Mouse (Mus musculus) adipocyte (in vitro differentiated cells): ENCODE measurements around the gene Ccdc13.
A peak's percentile ranks its signal among the peaks of the same experiment; 100 is the strongest.

ENCODE experiments used
- DNase-seq: peaks from one replicate; pipeline ENCODE4 v3.0.0-alpha.2; 2016; ENCODE audit warnings: low spot score

Ccdc13 gene

DNA sequence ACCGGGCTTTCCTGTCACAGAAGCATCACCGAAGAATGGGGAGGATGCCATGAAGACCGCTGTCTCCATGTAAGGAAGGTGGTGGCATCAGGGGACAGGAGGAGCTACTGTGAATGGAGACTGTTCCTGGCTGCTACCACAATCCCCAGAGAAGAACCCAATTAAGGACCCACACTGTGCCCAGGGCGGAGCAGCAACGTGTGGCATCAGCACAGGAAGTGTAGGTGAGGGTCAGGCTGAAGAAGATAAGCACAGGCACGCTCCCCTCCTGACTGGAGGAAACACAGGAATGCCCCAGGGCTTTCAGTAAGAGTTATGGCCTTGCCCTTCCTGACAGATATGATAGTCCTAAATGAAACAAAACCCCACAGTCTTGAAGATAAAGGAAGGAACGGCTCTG is 36.5 kb downstream of the Ccdc13 start:
- no peak for DNase-seq

- peak; percentile 38 for DNase-seq
Measured at GRCm38 (mm10) chr9:121798887-121799520, 40.3 kb downstream of the Ccdc13 start.

DNA sequence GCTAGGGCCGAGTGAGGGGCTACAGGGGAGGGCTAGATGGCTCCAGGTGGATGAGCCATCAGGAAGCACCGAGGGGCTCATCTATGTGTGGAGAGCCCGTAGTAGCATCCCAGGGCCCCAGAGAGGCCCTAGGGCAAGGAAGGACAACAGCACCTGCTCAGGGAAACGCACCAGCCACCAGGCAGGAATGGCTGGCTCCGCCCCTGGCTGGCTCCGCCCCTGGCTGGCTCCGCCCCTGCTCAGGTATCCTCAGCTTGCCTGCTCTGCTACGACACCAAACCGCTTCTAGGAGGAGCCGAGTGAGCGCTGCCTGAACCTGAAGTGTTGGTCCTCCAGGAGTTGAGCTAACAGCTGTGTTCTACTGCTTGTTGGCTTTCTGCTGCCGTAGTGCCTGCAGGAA is 41.5 kb downstream of the Ccdc13 start:
- DNase-seq: no peak

DNA sequence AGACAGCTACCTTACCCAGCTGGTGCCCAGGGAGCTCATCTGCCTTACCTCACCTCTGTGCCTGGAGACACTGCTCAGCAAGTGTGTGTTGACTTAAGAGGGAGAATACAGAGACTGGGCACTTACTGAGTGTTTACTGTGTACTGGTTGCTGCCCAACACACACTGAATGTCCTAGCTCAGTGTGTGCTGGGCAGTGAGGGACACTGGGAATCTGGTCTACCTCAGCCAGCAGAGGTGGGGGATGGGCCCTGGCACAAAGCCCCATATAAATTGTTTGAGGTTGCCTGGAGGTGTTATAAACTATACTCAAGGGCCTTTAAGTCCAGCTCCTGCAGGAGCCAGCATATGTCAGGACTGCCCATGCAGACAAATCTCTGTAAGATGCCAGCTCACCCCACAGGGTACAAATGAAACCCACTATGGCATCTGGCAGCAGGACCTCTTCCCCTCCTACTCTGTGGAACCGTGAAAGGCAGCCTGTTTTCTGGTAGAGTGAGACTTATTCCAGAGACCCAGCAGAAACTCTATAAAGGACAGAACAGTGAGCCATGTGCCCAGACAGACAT is 44.2 kb downstream of the Ccdc13 start:
- peak; percentile 38 for DNase-seq

GRCm38 (mm10) chr9:121791757-121792521 is 47.3 kb downstream of the Ccdc13 start, which contains the start of gene Hhatl:
Gene Hhatl, minus strand, starts transcription at chr9:121792507.
- no peak for DNase-seq

DNA sequence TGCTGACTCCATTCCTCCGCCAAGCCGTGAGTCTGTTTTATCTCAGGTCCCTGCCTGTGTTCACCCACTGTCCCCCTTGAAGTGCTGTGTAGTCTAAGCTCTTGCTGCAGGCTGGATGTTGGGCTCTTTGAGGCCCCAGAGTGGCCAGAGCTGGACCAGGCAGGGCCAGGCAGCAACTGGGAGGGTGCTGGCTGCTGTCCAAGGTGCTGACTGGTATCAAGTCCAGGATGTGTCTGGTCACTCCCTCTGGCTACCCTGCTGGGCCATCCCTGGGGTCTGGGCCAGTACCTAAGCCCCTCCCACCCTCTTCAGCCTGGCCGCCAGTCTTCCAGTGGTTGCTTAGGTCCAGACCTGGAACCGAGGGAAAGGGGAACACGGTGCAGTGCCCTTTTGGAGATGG is 48.1 kb downstream of the Ccdc13 start:
- peak; percentile 78 for DNase-seq

- DNase-seq: no peak
Measured at GRCm38 (mm10) chr9:121786359-121786758, 52.9 kb downstream of the Ccdc13 start.

GRCm38 (mm10) chr9:121785261-121785660 is 54.0 kb downstream of the Ccdc13 start:
- no peak for DNase-seq

GRCm38 (mm10) chr9:121784801-121785200 is 54.5 kb downstream of the Ccdc13 start:
- no peak for DNase-seq

DNA sequence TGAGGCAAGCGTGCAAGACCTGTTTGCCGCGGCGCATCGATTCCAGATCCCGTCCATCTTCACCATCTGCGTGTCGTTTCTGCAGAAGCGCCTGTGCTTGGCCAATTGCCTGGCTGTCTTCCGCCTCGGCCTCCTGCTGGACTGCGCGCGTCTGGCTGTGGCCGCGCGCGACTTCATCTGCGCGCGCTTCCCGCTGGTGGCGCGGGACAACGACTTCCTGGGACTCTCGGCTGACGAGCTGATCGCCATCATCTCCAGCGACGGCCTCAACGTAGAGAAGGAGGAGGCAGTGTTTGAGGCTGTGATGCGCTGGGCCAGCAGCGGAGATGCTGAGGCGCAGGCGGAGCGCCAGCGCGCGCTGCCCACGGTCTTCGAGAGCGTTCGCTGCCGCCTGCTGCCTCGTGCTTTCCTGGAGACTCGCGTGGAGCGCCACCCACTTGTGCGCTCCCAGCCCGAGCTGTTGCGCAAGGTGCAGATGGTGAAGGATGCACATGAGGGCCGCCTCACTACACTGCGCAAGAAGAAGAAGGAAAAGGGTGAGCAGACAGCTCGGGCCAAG is 61.1 kb downstream of the Ccdc13 start:
- no peak for DNase-seq

DNA sequence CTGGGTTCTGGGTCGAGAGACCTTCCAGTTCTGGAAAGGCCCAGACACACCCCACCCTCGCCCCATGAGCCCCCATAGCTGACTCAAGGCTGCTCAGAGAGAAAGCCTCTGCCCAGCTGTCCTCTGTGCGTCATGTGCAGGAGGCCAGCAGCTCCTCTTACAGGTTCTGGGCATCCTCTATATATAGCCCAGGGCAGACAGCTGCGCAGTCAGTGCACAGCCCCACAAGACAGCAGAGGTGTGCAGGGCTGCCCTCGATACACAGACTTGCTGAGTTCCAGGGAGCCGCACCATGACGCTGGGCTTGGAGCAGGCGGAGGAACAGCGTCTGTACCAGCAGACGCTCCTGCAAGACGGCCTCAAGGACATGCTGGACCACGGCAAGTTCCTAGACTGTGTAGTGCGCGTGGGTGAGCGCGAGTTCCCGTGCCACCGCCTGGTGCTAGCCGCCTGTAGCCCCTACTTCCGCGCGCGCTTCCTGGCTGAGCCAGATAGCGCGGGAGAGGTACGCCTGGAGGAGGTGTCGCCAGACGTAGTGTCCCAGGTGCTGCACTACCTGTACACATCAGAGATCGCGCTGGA is 61.7 kb downstream of the Ccdc13 start, which contains the start of gene Klhl40:
TSS of gene Klhl40 (plus strand) at position 124 of the 582 bp plus-strand sequence.
- DNase-seq: no peak

GRCm38 (mm10) chr9:121776511-121776910 is 62.8 kb downstream of the Ccdc13 start:
- no peak for DNase-seq

- no peak for DNase-seq
Measured at GRCm38 (mm10) chr9:121775951-121776350, 63.3 kb downstream of the Ccdc13 start.

GRCm38 (mm10) chr9:121772412-121772811 is 66.8 kb downstream of the Ccdc13 start:
- DNase-seq: no peak

GRCm38 (mm10) chr9:121765166-121765855 is 74.0 kb downstream of the Ccdc13 start:
- DNase-seq: no peak

GRCm38 (mm10) chr9:121763716-121764115 is 75.5 kb downstream of the Ccdc13 start:
- no peak for DNase-seq

DNA sequence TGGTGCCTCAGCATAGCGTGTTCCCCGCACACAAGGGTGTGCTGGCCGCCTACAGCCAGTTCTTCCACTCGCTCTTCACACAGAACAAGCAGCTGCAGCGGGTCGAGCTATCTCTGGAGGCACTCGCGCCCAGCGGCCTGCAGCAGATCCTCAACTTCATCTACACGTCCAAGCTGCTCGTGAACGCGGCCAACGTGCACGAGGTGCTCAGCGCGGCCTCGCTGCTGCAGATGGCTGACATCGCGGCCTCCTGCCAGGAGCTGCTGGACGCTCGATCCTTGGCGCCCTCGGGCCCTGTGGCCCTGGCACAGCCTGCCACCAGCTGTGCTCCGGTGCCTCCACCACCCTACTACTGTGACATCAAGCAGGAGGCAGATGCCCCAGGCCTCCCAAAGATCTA is 76.5 kb downstream of the Ccdc13 start:
- DNase-seq: no peak

DNA sequence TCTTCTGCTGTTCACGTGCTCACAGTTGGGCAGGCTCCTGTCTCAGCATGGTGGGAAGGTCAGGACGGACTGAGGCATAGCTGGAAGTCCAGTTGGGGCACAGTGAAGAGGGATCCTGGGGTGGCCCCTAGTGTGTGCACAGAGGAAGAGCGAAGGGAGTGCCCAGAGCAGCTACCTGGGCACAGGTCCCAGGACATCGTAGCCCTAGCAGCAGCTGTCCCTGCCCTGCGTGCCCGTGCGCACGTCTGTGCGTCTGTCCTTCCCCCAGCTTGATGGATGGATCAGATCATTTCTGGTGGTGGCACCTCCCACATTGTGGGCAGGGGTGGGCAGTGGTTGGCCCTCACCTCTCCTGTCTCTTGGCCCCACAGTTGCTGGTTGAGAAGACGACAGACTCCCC is 77.0 kb downstream of the Ccdc13 start:
- no peak for DNase-seq

DNA sequence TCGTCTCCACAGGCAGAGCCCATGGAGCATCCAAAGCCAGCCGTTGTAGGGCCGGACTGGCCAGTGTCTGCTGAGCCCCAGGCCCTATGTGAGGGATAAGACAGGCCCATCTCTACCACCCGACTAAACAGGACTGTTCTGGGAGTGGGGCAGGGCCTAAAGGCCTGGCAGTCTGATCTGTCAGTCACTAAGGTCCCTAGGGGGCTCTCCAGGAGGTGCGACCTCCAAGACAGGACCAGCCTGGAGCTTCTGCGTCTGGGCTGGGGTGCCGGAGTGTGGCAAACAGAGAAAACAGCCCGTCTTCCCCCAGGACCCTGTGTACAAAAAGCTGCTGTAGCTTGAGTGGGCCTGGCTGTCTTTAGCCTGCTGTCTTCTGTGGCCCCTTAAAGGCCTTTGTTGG is 77.5 kb downstream of the Ccdc13 start:
- no peak for DNase-seq

- no peak for DNase-seq
Measured at GRCm38 (mm10) chr9:121761091-121761665, 78.1 kb downstream of the Ccdc13 start.

DNA sequence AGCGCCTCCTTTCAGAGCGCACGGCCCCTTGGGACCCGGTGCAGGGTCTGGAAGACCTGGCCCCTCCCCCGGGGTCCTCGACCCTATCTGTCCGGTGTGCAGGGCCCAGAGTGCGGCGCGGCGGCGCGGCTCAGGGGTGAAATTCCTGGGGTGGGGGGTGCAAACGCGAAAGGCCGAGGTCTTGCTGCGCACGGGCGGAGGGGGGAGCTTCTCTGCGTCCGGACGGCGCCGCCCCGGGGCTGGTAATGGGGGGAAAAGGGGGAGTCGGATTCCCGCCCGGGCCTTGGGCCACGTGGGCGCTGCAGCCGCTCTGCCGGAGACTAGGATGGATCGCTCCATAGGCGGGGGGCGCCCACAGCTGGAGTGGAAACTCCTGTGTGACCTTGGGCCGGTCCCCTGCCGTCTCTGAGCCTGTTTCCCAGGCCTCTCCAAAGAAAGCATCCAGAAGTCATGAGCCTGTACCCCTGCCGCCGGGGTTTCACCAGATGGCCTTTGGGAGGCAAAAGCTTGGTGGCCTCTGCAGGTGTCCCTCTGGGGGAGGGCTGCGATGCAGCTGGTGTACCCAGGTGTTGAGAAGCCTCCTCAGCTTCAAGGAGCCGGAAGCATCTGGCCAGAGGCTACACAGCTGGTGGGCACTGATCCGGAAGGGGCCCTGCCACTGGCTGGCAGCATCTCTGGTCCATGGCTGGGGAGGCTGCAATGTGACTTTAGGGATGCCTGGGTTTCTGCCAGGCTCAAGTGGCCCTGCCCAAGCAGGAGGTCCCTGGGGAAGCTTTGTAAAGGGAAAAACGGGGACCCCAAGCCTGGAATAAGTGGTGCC is 78.8 kb downstream of the Ccdc13 start:
- peak; percentile 31 for DNase-seq
